Mouse (Mus musculus) c-Kit-positive CD71-positive TER-119-negative erythroid progenitor cells, embryonic 14.5 days (primary cell): ENCODE measurements at regions not wholly inside any gene's neighbourhood (a gene's known extent, or its start where the extent isn't known, plus 50 kb on each side); places are given as distances from the start of the nearest gene placed in this dataset.
"Not testable (repeated sequence)": the region's sequence is repeated elsewhere in the genome, so short reads cannot be mapped to it uniquely, and the experiment has no call there.

ENCODE experiments used
- DNase-seq: peaks from one replicate; pipeline ENCODE4 v3.0.0-alpha.2; 2013; ENCODE audit warnings: low read depth

DNA sequence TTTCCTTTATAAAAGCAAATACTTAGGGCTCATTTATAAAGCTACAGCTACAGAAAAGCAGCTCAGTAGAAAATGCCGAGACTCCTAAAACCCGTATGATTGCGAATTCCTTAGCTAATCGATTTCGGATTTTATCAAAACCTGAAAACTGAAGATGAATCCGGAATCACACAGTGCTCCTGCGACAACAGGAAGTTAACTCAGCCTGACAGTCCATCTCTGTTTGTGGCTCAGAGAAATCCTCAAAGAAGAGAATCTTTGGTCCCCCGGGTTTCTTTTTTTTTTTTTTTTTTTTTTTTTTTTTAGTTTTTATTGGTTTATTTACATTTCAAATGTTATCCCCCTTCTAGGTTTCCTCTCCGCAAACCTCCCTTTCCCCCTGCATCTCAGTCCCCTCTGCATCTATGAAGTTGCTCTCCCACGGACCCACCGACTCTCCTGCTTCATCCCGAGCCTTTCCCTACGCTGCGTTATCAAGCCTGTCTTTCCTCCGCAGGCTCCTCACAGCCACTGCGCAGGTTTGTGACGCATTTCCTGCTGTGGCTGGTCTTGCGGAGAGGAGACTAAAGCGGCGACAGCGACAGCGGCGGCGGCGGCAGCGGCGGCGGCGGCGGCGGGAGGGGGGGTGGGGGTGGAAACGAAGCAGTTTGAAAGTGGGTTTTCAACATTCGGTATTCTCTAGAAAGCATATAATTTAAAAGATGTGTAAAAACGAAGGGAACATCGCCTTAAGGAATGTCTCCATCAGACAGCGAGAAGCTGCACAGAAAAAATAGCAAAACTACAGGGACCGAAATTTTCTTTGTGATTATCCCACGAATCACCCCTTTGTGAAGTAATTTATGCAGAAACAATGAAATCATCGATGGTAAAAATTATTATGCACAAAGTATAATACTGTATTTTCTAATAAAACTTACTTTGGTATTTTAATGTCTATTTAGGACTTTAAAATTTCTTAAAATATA, 352.3 kb upstream of the Snrpn start:
- DNase-seq, result not testable (repeated sequence)

DNA sequence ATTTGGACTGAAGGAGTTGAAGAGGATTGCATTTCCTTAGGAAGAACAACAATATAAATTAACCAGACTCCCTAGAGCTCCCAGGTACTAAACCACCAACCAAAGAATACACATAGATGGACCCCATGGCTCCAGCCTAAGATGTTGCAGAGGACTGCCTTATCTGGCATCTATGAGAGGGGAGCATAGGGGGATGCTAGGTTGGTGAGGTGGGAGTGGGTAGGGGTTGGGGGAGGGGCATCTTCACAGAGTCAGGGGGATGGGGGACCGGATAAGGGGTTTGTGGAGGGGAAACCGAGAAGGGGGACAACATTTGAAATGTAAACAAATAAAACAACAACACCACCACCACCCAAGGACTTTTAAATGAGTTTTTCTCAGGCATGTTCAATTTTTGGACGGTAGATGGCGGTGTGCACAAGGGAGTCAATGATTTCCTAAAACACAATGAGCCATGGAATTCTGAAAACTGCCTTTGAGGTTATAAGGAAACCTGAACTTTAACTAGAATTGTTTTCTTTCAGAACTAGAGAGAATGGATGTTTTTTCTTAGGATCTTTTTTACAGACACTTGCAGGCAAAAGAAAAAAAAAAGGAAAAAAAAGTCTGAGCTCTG, 347.9 kb upstream of the Snrpn start:
- not testable (repeated sequence) for DNase-seq

DNA sequence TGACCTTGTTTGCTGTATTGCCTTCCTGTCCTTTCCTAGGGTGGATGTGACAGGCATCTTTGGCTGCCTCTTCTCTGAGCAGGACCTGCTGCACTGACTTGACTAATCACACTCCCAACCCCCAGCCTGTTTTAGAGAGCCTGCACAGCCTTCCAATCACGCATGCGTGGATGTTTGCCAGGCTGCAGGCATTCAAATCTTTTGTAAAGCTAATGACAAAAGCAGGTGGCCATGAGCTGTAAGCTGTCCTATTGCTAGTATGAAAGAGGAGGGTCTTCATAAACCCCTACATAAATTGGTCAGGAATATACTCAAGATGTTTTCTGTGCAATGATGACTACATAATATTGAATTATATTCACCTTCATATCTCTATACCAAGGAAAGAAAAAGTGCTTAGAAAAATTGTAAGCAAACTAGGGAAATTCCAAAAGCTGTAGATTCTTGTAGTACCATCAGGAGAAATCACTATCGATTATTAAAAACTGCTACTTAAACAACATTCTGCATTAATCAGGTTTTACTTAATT, 310.1 kb upstream of the Snrpn start:
- DNase-seq, result not testable (repeated sequence)

- not testable (repeated sequence) for DNase-seq
Measured at GRCm38 (mm10) chr7:60449239-60450073, 309.4 kb upstream of the Snrpn start.

GRCm38 (mm10) chr7:60438781-60439180, 298.8 kb upstream of the Snrpn start:
- no peak for DNase-seq

DNA sequence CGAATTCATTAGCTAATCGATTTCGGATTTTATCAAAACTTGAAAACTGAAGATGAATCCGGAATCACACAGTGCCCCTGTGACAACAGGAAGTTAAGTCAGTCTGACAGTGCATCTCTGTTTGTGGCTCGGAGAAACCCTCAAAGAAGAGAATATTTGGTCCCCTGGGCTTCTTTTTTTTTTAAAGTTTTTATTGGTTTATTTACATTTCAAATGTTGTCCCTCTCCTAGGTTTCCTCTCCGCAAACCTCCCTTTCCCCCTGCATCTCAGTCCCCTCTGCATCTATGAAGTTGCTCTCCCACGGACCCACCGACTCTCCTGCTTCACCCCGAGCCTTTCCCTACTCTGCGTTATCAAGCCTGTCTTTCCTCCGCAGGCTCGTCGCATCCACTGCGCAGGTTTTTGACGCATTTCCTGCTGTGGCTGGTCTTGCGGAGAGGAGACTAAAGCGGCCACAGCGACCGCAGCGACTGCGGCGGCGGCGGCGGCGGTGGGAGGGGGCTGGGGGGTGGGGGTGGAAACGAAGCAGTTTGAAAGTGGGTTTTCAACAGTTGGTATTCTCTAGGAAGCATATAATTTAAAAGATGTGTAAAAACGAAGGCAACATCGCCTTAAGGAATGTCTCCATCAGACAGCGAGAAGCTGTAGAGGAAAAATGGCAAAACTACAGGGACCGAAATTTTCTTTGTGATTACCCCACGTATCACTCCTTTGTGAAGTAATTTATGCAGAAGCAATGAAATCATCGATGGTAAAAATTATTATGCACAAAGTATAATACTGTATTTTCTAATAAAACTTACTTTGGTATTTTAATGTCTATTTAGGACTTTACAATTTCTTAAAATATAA, 251.2 kb upstream of the Snrpn start:
- peak; percentile 24 for DNase-seq

DNA sequence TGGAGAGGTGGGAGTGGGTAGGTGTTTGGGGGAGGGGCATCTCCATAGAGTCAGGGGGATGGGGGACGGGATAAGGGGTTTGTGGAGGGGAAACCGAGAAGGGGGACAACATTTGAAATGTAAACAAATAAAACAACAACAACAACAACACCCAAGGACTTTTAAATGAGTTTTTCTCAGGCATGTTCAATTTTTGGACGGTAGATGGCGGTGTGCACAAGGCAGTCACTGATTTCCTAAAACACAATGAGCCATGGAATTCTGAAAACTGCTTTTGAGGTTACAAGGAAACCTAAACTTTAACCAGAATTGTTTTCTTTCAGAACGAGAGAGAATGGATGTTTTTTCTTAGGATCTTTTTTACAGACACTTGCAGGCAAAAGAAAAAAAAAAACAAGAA, 246.9 kb upstream of the Snrpn start:
- DNase-seq, result not testable (repeated sequence)

- DNase-seq, result not testable (repeated sequence)
Measured at GRCm38 (mm10) chr7:60374001-60374400, 234.0 kb upstream of the Snrpn start.

DNA sequence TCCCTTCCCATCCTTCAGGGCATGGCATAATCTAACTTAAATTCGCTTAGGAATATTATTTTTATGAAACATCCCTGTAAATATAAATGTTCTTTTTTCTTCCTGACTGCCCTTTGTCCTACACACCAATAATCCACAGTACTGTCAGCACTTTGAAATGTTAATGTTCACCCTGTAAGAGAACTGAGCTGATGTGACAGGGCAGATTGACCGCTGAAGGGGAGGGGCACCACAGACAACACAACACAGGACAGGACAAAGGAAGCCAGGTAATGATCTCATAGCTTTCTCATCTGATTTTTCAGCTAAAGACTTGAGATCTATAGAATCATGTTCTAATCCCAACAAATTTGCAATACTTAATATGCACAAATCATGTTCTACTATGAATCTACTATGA, 212.2 kb upstream of the Snrpn start:
- not testable (repeated sequence) for DNase-seq
